In genomic region chr5:129687621-129688020, GRCm38 (mm10) we compare ENCODE assay signal across 36 mouse cellular contexts. TPM values are rescaled to one million over a fixed set of nuclear protein-coding genes. Genes with fewer than 3 reads are reported as not detected.
DNase-seq lines count a peak whose midpoint lies in the region; ATAC-seq lines count a peak whose summit lies in the region.
"Had no signal": no experiment of that assay in that cellular context is flagged by ENCODE, and none has a peak within 500 bp of the region (broad histone marks: within the 10 kb centered on the region; RNA-seq: fewer than 3 reads in every experiment).

No protein-coding gene starts in this region.

- ATAC-seq in kidney, embryonic 16.5 days (ENCODE audit: low FRiP score, low TSS enrichment) = no peak
- ATAC-seq: activated CD4-positive, CD25-positive, alpha-beta regulatory T cell, adult 4 months; forebrain, embryonic 13.5 days; intestine, embryonic 16.5 days; lung, postnatal 0 days had no signal

- no peaks in the 10 kb centered on the region for H3K27me3 ChIP-seq in kidney, embryonic 16.5 days (ENCODE audit: insufficient read depth, low read length)
- H3K27me3 ChIP-seq: hindbrain, embryonic 13.5 days; limb, embryonic 13.5 days; liver, embryonic 13.5 days had no signal

- no peaks in the 10 kb centered on the region for H3K9me3 ChIP-seq in kidney, embryonic 16.5 days (ENCODE audit: low read length)
- H3K9me3 ChIP-seq: forebrain, embryonic 13.5 days; hindbrain, embryonic 13.5 days; limb, embryonic 13.5 days; liver, embryonic 13.5 days had no signal

- WGBS in kidney, embryonic 16.5 days = 74% methylated on average over 7 of the region's 7 CpGs

- H3K9ac ChIP-seq in kidney, embryonic 16.5 days (replicated peaks; ENCODE audit: low read length) = no peak overlapping the region
- H3K9ac ChIP-seq: forebrain, embryonic 13.5 days; hindbrain, embryonic 13.5 days; limb, embryonic 13.5 days; liver, embryonic 13.5 days had no signal

- peak; percentile 24 to 42 for DNase-seq in kidney, adult 8-10 months
- DNase-seq in ovary, adult 18-20 months (ENCODE audit: low spot score) = peak; percentile 68
- DNase-seq in ovary, postnatal 10 days (ENCODE audit: low spot score) = no peak
- DNase-seq in adrenal gland, postnatal 14 days = peak; percentile 75
- DNase-seq in right cerebral cortex, postnatal 14 days = no peak
- no peak for DNase-seq in gastrocnemius, postnatal 4 days (ENCODE audit: low spot score in 2 of 2)
- DNase-seq: cerebellum, adult 11 months; cerebellum, adult 9-10 months; cerebellum, postnatal 36 days; gastrocnemius, postnatal 10 days; heart, adult 11 months; heart, postnatal 4 days; liver, embryonic 13.5 days; lung, adult 18-20 months; midbrain, embryonic 14.5 days; thymus, postnatal 14 days had no signal

- H3K4me1 ChIP-seq in kidney, embryonic 16.5 days (ENCODE audit: insufficient read depth, low read length) = no peaks in the 10 kb centered on the region
- H3K4me1 ChIP-seq: forebrain, embryonic 13.5 days; hindbrain, embryonic 13.5 days; limb, embryonic 13.5 days; liver, embryonic 13.5 days had no signal

- H3K4me2 ChIP-seq in kidney, embryonic 16.5 days (replicated peaks; ENCODE audit: low read depth, low read length) = no peak overlapping the region
- H3K4me2 ChIP-seq: forebrain, embryonic 13.5 days; heart, embryonic 11.5 days; hindbrain, embryonic 13.5 days; limb, embryonic 13.5 days; liver, embryonic 13.5 days had no signal

- no peak overlapping the region for H3K27ac ChIP-seq in kidney, embryonic 16.5 days (ENCODE audit: low read length)
- H3K27ac ChIP-seq: forebrain, embryonic 13.5 days; hindbrain, embryonic 13.5 days; limb, embryonic 13.5 days; liver, embryonic 13.5 days; macrophage had no signal

- no peak overlapping the region for H3K4me3 ChIP-seq in kidney, embryonic 16.5 days (ENCODE audit: low read length)
- H3K4me3 ChIP-seq: forebrain, embryonic 13.5 days; hindbrain, embryonic 13.5 days; limb, embryonic 13.5 days; liver, embryonic 13.5 days had no signal

- no peaks in the 10 kb centered on the region for H3K36me3 ChIP-seq in kidney, embryonic 16.5 days (ENCODE audit: insufficient read depth, low read length)
- H3K36me3 ChIP-seq: hindbrain, embryonic 13.5 days; limb, embryonic 13.5 days; liver, embryonic 13.5 days had no signal

RNA-seq across cellular contexts. Expression of gene Zfp11, which starts 17.7 kb away (rescaled TPM):
- polyA plus RNA-seq in kidney, embryonic 16.5 days (2015; fragmentation: Nextera tagmentation; extraction: Ambion mirVana) = 6.3 and 6.6 TPM in 2 replicates
- 2.9 and 3.2 TPM in 2 replicates for total RNA-seq in adrenal gland, postnatal 14 days (2021)
- 1 to 10 TPM; 2.5 to 3.6 TPM for total RNA-seq in gastrocnemius, postnatal 4 days (2021)

RNA-seq across cellular contexts. Expression of gene Sept14, which starts 20.7 kb away (rescaled TPM):
- polyA plus RNA-seq in kidney, embryonic 16.5 days (2015; fragmentation: Nextera tagmentation; extraction: Ambion mirVana) = not detected in 2 replicates
- not detected in 2 replicates for total RNA-seq in adrenal gland, postnatal 14 days (2021)
- not detected for total RNA-seq in gastrocnemius, postnatal 4 days (2021)
- total RNA-seq: gastrocnemius, postnatal 10 days; heart, postnatal 4 days; layer of hippocampus, adult 8-10 months; layer of hippocampus, postnatal 25 days; left cerebral cortex, adult 8-10 months; left cerebral cortex, postnatal 36 days; monocyte, adult 5-6 weeks had no signal
- polyA plus RNA-seq: embryonic facial prominence, embryonic 11.5 days; forebrain, embryonic 13.5 days; heart, embryonic 11.5 days; heart, embryonic 16.5 days; hindbrain, embryonic 13.5 days; intestine, embryonic 16.5 days; limb, embryonic 13.5 days; liver, embryonic 13.5 days; lung, postnatal 0 days; macrophage; midbrain, embryonic 14.5 days; neural tube, embryonic 14.5 days; small intestine, adult 2 months; stomach, embryonic 14.5 days; urinary bladder, adult 2 months had no signal

RNA-seq across cellular contexts. Expression of gene Mrps17, which starts 27.7 kb away (rescaled TPM):
- 198 and 203 TPM in 2 replicates for polyA plus RNA-seq in kidney, embryonic 16.5 days (2015; fragmentation: Nextera tagmentation; extraction: Ambion mirVana)
- total RNA-seq in adrenal gland, postnatal 14 days (2021) = 90.9 and 98.1 TPM in 2 replicates
- 10 to 100 TPM; 87.0 to 88.3 TPM for total RNA-seq in gastrocnemius, postnatal 4 days (2021)

RNA-seq across cellular contexts. Expression of gene Nipsnap2, which starts 37.2 kb away (rescaled TPM):
- 152 and 161 TPM in 2 replicates for polyA plus RNA-seq in kidney, embryonic 16.5 days (2015; fragmentation: Nextera tagmentation; extraction: Ambion mirVana)
- 116 and 119 TPM in 2 replicates for total RNA-seq in adrenal gland, postnatal 14 days (2021)
- total RNA-seq in gastrocnemius, postnatal 4 days (2021) = 100 to 1,000 TPM; 348 to 363 TPM

Comparison
In these comparisons a context has a peak if more than half of its experiments do, and no peak if none do; other contexts are left out.
1. DNase-seq: peak in kidney, adult 8-10 months (2 of 2), ovary, adult 18-20 months (single experiment) and adrenal gland, postnatal 14 days (single experiment); none in ovary, postnatal 10 days (single experiment), right cerebral cortex, postnatal 14 days (single experiment) and gastrocnemius, postnatal 4 days (0 of 2).